Mouse (Mus musculus) forebrain, embryonic 14.5 days (tissue): ENCODE results near the gene Bbs9. TPM values are rescaled to one million over a fixed set of nuclear protein-coding genes. Genes with fewer than 3 reads are reported as not detected.

Source experiments
- ATAC-seq: fragments of 200-750 bp; cut with Nextera tagmentation; 2 replicates; pipeline ENCODE4 v1.8.0; 2017; ENCODE audit warnings: mild to moderate bottlenecking, moderate library complexity
- DNase-seq: peaks from one replicate; pipeline ENCODE4 v3.0.0-alpha.2; 2015; ENCODE audit warnings: low spot score
- H3K27ac ChIP-seq: fragments of 300-500 bp; sonication (generic); 2 replicates; pipeline ENCODE4 v1.5.1; 2014; ENCODE audit warnings: low read depth, mild to moderate bottlenecking, control low read depth, low read length, moderate library complexity
- H3K27me3 ChIP-seq: fragments of 300-500 bp; sonication (generic); replicated peaks from 2 replicates; pipeline ENCODE4 v1.6.1; 2014; ENCODE audit warnings: low read length, control low read depth, mixed read lengths; ENCODE audit not compliant: control insufficient read depth, insufficient read depth
- H3K36me3 ChIP-seq: fragments of 300-500 bp; sonication (generic); 2 replicates; pipeline ENCODE4 v1.6.1; 2014; ENCODE audit warnings: low read length, control low read depth; ENCODE audit not compliant: control insufficient read depth, insufficient read depth
- H3K4me1 ChIP-seq: fragments of 300-500 bp; sonication (generic); 2 replicates; pipeline ENCODE4 v1.6.1; 2014; ENCODE audit warnings: antibody characterized with exemption, low read length, control low read depth; ENCODE audit not compliant: control insufficient read depth, insufficient read depth
- H3K4me2 ChIP-seq: fragments of 300-500 bp; sonication (generic); 2 replicates; pipeline ENCODE4 v1.6.1; 2014; ENCODE audit warnings: mild to moderate bottlenecking, control low read depth, low read length
- H3K4me3 ChIP-seq: fragments of 300-500 bp; sonication (generic); 2 replicates; pipeline ENCODE4 v1.5.1; 2014; ENCODE audit warnings: low read depth, low read length, control low read depth
- H3K9ac ChIP-seq: fragments of 300-500 bp; sonication (generic); 2 replicates; pipeline ENCODE4 v1.6.1; 2014; ENCODE audit warnings: mild to moderate bottlenecking, low read length, control low read depth, moderate library complexity
- H3K9me3 ChIP-seq: fragments of 300-500 bp; sonication (generic); replicated peaks from 2 replicates; pipeline ENCODE4 v1.6.1; 2016; ENCODE audit warnings: low read length, control low read depth, mixed read lengths; ENCODE audit not compliant: control insufficient read depth
- WGBS: fragments of 180-500 bp; shearing (Covaris S2); extraction: QIAGEN DNeasy Blood & Tissue Kit; methylation state at CpG from one replicate; pipeline ENCODE4 v1.1.7; 2014; 5-methylcytosine and 5-hydroxymethylcytosine counted together
- polyA plus RNA-seq: library from polyadenylated mRNA; unstranded; fragments of >200 nt; fragmentation: Nextera tagmentation; extraction: Ambion mirVana; gene quantifications from 2 replicates; pipeline ENCODE4 v1.2.1, GENCODE M21; 2014

Gene Bbs9
- polyA plus RNA-seq, 1 experiment from 2014 or later: 18.1 TPM

DNA sequence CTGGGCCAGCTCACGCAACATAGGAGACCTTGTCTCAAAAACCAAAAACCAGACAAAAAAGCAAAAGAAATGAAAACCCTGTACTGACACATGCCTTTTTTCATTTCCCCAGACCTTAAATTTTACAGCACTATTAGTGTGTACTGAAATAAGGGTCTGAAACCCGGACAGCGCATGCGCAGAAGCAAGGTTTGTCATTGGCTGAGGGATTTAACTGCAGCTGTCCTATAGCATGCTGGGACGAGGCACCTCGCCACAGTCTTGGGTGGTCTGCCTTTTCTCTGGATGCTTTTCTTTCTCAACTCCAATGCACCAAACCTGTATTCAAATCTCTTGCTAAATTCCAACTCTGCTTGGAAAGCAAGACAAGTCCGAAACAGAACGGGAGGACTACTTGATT, 3.4 kb downstream of the Bbs9 start:
- H3K4me3 ChIP-seq: no peak overlapping the region
- H3K4me2 ChIP-seq: no peak overlapping the region
- peaks cover 10% of the 10 kb centered on the region for H3K4me1 ChIP-seq
- ATAC-seq: no peak
- DNase-seq: no peak
- H3K36me3 ChIP-seq: no peaks in the 10 kb centered on the region
- no peaks in the 10 kb centered on the region for H3K27me3 ChIP-seq
- 93% methylated on average over 8 of the region's 8 CpGs for WGBS
- no peaks in the 10 kb centered on the region for H3K9me3 ChIP-seq
- H3K9ac ChIP-seq: no peak overlapping the region
- H3K27ac ChIP-seq: no peak overlapping the region

DNA sequence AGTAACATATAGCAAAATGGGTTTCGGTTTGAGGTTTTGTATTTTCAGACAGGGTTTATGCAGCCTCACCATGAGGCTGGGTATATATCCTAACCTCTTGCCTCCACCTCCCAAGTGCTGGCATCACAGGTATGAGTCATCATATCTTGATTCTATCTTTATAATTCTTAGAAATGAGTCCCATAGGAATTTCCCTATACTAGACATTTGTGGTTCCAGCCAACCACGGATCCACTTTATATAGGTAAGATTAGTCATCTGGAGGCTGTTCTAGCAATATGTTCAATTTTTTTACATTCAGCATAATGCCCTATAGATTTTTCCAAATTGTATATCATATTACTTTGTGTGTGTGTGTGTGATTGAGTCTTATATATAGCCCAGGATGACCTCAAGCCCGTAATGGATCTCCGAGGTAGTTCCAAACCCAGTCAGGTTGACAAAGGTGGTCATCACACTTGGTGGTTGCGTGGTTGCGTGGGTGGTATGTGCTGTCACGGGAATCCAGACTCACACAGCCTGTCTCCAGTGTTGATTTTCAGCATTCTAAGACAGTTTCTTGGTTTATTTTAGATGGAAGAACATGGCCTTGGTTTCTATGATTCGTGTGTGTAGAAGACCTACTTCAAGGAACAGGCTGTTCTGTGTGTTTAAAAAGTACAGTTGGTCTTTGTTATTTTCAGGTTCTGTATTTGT, 8.5 kb downstream of the Bbs9 start:
- Histone ChIP-seq H3K27me3 (no peaks in the 10 kb centered on the region), H3K9me3 (no peaks in the 10 kb centered on the region), H3K36me3 (0 out of 2 replicates have a peak, but pooled peaks cover 2% of the 10 kb centered on the region), H3K27ac (no peak overlapping the region), H3K4me1 (no peaks in the 10 kb centered on the region), H3K4me2 (no peak overlapping the region), H3K9ac (no peak overlapping the region), H3K4me3 (no peak overlapping the region)
- WGBS: 96% methylated on average over 8 of the region's 8 CpGs
- DNase-seq (no peak), ATAC-seq (no peak)

DNA sequence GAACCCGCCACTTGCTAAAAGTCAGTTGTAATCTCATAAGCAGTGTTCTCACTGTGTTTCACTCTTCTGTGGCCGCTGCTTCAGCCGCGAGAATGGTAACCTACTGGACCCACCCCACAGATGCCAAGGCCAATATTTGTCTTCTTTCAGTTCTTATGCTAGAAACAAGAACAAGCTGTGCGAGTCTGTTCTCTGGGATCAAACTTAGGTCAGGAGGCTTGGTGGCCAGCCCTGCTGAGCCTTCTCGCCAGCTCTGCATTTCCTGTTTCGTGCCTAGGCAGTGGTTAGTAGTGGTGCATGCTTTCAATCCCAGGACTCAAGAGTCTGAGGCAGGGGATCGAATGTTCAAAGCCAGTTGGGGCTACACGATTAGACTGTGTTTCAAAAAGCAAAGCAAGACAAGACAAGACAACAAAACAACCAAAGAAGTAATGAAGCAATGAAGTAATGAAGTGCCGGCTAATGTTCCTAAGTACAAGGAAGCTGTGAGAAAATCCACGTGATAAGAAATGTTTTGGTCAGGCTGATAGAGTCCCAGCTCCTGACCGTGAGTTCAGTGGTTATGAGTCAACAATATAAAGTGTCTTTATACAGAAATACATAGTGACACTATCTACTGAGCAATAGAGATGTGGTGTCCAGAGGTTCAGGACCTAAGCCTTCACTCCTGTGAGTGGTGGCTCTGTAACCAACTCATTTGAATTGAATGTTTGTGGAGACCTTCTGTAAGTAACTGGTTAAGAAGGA, 9.2 kb downstream of the Bbs9 start:
- Histone ChIP-seq H3K4me1 (no peaks in the 10 kb centered on the region), H3K9me3 (no peaks in the 10 kb centered on the region), H3K4me2 (no peak overlapping the region), H3K9ac (no peak overlapping the region), H3K36me3 (0 out of 2 replicates have a peak, but pooled peaks cover 2% of the 10 kb centered on the region), H3K27ac (no peak overlapping the region), H3K4me3 (no peak overlapping the region), H3K27me3 (no peaks in the 10 kb centered on the region)
- no peak for DNase-seq
- 94% methylated on average over 12 of the region's 12 CpGs for WGBS
- no peak for ATAC-seq

DNA sequence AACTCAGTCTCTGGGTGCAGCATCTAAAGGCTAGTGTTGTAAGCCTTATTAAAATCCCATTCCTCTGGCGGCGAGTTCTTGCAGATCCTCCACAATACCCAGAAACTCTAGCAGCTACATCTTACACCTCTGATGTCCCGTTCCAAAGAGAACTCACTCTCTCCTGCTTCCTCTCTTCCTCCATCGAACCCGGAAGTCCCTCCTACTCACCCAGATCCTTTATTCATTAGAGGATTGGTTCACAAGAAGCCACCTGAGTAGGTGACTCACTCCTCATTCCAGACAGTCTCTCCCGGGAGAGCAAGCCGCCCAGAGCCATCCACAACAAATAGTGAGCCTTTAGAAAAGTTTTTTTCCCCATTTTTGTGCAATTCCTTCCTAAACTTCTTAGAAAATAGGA, 10.7 kb downstream of the Bbs9 start:
- no peak overlapping the region for H3K9ac ChIP-seq

DNA sequence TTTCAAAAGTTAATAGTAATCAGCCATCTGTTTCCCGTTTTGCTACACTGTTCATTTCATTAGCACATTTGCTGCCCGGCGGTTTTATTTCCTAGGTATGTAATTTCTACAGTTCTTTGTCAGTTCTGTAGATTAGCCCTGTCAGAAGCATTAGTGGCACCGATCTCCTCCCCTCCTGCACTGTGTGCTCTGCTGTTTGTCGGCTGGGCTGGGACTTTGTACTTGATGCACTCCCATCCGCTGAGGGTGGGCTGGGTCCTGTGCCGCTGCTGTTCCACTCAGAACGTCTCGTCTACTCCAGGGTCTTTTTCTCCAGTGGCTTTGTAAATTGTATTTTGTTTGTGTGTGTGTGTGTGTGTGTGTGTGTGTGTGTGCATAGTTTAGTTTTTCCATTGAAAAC, 13.4 kb downstream of the Bbs9 start:
- Histone ChIP-seq H3K9ac (no peak overlapping the region), H3K4me3 (no peak overlapping the region), H3K27ac (no peak overlapping the region), H3K4me1 (no peaks in the 10 kb centered on the region), H3K9me3 (no peaks in the 10 kb centered on the region), H3K36me3 (0 out of 2 replicates have a peak, but pooled peaks cover 2% of the 10 kb centered on the region), H3K27me3 (no peaks in the 10 kb centered on the region), H3K4me2 (no peak overlapping the region)
- ATAC-seq: no peak
- WGBS: 58% methylated on average over 9 of the region's 9 CpGs
- no peak for DNase-seq

More for the DNA sequence above, 10.7 kb downstream of the Bbs9 start:
- Histone ChIP-seq H3K4me2 (no peak overlapping the region), H3K4me1 (no peaks in the 10 kb centered on the region), H3K9me3 (no peaks in the 10 kb centered on the region), H3K27me3 (no peaks in the 10 kb centered on the region), H3K27ac (no peak overlapping the region), H3K4me3 (no peak overlapping the region), H3K36me3 (0 out of 2 replicates have a peak, but pooled peaks cover 2% of the 10 kb centered on the region)
- WGBS: 91% methylated on average over 7 of the region's 7 CpGs
- DNase-seq: no peak
- ATAC-seq: no peak

DNA sequence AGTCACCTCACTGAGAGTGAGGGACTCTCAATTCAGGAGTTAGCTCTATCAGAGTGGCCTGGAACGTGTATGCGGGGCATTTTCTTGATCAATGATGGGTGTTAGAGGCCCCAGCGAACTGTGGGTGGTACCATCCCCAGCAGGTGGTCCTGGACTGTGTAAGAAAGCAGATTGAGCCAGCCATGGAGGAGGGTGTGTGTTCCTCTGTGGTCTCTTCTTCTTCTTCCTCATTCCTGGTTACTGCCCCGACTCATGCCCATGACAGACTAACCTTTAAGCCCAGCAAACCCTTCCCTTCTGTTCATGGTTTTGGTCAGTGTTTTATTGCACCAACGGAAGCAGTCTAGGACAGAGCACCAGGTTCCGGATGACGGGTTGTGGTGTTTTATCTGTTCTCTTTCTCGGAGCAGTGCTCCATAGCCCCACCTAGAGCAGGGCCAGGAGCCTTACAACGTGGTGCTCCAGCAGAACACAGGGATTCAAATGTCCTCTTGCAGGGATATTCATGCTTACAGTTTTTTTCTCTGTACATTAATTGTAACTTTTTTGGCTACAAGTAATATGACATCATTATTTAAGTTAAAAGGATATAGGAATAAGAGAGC, 18.8 kb downstream of the Bbs9 start:
- H3K27ac ChIP-seq: no peak overlapping the region
- DNase-seq: no peak
- no peak overlapping the region for H3K4me2 ChIP-seq
- no peak for ATAC-seq
- H3K27me3 ChIP-seq: no peaks in the 10 kb centered on the region
- no peak overlapping the region for H3K4me3 ChIP-seq
- H3K36me3 ChIP-seq: no peaks in the 10 kb centered on the region
- no peaks in the 10 kb centered on the region for H3K4me1 ChIP-seq
- H3K9me3 ChIP-seq: no peaks in the 10 kb centered on the region
- 87% methylated on average over 9 of the region's 9 CpGs for WGBS
- no peak overlapping the region for H3K9ac ChIP-seq

DNA sequence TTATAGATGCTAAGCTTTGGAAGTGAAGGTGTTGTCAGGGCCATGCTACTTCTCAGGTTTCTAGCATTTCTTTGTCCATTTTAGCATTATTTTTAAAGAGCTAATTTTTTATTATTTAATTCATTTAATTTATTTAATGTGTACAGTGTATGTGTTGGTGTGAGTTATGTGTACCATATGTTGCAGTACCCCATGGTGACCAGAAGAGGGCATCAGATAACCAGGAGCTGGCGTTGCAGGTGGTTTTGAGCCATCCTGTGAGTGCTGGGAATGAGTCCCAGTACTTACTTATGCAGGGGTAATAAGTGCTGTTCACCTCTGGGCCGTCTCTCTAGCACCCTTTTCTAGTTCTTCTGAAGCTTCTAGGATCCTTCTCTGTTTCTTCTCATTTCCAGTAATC, 19.6 kb downstream of the Bbs9 start:
- no peaks in the 10 kb centered on the region for H3K36me3 ChIP-seq
- no peak overlapping the region for H3K9ac ChIP-seq
- no peaks in the 10 kb centered on the region for H3K27me3 ChIP-seq
- no peak for ATAC-seq
- 84% methylated on average over 2 of the region's 2 CpGs for WGBS
- H3K4me3 ChIP-seq: no peak overlapping the region
- H3K4me2 ChIP-seq: no peak overlapping the region
- no peak for DNase-seq
- H3K27ac ChIP-seq: no peak overlapping the region
- H3K9me3 ChIP-seq: no peaks in the 10 kb centered on the region
- no peaks in the 10 kb centered on the region for H3K4me1 ChIP-seq

DNA sequence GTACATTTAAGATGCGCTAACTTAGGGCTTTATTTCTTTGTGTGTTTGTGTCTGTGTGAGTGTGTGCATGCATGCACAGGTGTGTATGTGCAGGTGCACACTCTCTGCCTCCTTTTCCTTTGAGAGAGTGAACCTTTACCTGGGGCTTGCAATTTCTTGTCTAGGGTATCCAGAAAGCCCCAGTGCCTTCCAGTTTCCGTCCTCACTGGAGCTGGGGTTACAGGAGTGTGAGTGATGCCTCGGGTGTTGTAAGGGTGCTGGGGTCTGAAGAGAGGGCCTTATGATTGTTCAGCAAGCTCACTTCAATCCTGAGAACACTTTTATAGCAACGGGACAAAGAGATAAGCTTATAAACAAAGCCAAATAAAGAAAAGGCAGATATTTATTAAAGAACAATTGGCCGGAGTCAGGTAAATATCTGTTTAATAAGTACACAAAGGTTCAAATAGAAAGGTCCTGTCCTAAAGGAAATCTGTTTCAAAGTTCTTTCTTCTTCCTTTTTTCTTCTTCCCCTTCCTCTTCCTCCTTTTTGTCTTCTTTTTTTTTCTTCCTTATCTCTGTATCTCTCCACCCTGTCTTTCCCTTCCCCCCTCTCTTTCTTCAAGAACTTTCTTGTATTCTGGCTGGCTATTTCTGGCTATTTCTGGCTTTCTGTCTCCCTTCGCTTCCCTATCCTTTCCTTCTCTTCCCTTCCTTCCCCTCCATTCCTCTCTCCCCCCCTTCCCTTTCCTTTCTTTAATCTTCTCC, 21.7 kb downstream of the Bbs9 start:
- ATAC-seq: no peak
- H3K9ac ChIP-seq: no peak overlapping the region
- no peaks in the 10 kb centered on the region for H3K9me3 ChIP-seq
- DNase-seq: no peak
- 87% methylated on average over 6 of the region's 6 CpGs for WGBS
- H3K27ac ChIP-seq: no peak overlapping the region
- no peaks in the 10 kb centered on the region for H3K4me1 ChIP-seq
- H3K4me2 ChIP-seq: no peak overlapping the region
- no peaks in the 10 kb centered on the region for H3K27me3 ChIP-seq
- H3K4me3 ChIP-seq: no peak overlapping the region
- no peaks in the 10 kb centered on the region for H3K36me3 ChIP-seq
